Mouse (Mus musculus) adrenal gland, postnatal 36 days (tissue): ENCODE measurements around the gene Lifr. TPM values are rescaled to one million over a fixed set of nuclear protein-coding genes. Genes with fewer than 3 reads are reported as not detected.

Experiments used
- DNase-seq, 2 experiments: peaks; one replicate each; pipeline ENCODE4 v3.0.0; 2021; ENCODE audit warnings: mixed read lengths in 1 of 2
- total RNA-seq, 2 experiments: library from RNA; stranded (reverse); gene quantifications; 2 replicates each; pipeline ENCODE4 v1.2.3; 2021

The Lifr gene
- total RNA-seq, 2 experiments from 2014 or later = 35.8 to 59.6 TPM

DNA sequence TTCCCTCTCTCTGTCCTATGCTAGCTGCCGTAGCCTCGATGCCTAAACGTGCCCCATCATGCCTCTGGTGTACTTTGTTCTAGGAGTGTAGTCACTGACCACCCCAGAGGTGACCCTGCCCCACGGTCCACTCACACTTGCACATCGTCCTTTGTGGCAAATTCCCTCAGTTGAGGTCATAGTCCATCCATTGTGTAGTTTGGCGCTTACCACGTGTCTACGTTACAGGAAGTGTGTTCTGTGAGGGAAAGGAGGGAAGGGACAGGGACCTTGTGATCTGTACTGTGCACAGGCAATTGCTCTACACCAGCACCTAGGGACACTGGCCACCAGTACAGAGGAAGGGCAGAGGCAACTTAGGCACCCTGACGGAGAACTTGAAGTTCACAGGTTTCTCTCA lies 69.5 kb downstream of the Lifr start:
- no peak for DNase-seq

DNA sequence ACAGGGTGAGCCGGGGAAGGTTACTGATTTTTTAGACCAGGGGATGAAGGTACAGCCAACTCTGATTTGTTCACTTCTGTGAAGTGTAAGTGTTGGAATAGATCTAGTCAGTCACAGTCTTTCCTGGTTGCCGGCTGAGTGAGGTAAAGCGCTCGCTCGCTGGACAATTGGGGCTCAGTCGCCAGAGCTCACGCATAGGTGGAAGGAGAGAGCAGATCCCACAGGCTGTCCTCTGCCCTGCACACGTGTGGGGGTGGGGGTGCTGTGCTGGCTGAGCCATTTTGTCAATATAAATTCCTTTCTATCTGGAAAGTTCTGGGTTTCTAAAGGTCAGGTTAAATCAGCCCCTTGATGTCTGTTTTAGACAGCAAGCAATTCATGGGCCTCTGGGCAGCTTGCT lies 69.9 kb downstream of the Lifr start:
- no peak for DNase-seq

DNA sequence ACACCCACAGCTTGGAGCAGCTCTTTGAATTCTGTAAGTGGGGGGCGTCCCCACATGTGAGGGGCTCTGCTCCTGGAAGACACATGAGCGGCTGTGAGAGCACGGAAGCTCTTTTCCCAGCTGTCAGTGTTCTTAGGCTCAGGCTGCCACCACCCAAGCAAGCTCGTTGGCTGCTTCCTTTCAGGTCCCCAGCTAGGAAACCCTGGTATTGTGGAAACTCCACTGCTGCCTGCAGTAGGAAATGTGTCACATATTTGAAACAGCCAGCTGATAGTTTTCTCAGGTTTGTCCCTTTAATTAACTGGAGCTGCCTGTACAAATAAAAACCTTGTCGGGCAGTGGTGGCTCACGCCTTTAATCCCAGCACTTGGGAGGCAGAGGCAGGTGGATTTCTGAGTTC lies 73.4 kb downstream of the Lifr start:
- no peak for DNase-seq

DNA sequence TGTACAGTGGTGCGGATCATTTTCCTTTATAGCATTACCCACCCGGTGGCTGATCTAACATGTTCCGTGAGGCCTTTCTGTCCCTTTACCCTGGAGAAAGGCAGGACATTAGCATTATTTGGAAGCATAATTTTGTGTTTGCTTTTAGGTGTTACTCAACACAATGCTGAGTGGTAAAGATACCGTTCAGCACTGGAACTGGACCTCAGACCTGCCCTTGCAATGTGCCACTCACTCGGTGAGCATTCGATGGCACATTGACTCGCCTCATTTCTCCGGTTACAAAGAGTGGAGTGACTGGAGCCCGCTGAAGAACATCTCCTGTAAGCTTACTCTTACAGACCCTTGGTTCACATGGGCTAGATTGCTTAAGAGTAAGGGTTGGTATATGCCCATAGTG lies 76.3 kb downstream of the Lifr start:
- DNase-seq = no peak

DNA sequence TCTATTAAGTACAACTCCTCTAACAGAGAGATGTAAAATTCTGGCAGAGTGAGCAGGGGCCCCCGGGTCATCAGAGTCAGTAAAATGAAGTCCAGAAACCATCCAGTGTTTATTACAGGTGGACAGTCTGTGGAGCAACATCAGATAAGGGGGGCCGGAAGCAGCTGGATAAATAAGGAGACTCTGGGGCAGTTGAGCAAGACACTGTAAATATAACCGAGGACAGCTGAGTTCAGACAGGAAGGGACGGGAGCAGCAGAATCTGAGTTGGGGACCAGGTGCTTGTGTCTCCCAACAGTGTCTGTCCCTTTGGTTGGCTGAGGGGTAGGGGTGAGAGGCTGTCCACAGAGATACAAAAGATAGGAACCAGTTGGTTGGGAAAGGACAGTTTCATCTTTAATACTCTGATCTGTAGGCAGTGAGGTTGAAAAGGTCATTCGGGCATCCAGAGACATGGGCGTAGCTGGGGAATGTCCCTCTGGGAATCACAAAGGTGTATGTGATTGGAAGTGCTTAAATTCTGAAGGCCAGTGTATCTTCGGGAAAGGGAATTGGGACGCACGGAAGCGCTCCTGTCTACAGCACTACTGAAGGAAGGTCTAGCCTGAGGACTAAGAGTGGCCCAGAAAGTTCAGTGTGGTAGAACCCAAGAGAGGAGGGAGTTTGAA lies 77.0 kb downstream of the Lifr start:
- no peak for DNase-seq

DNA sequence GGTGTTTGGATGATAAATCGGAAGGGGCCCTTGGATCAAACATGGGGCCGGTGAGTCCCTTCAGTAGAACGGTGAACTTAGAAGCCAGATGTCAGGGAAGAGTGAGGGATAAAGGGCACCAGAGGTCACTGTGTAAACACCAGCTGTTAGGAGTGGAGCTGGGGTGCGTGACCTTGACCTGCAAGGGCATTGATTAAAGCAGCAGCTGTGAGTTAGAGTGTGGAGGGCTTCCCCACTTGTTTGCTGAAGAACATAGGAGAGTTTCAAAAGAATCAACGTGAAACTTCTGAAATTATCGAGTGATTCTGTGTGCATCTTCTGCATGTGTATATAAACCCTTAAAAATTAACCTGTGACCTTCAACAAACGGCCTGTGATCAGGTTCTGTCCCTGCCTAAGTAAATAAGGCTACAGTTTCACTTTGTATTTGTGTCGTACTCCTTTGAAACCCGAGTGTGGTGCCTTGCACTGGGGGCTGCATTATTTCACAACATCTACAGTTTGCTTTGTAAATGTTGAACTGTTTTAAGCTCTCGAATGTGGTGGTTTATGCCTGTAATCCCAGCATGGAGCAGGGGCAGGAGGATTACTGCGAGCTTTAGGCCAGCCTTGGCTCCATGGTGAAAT lies 77.6 kb downstream of the Lifr start:
- no peak for DNase-seq

DNA sequence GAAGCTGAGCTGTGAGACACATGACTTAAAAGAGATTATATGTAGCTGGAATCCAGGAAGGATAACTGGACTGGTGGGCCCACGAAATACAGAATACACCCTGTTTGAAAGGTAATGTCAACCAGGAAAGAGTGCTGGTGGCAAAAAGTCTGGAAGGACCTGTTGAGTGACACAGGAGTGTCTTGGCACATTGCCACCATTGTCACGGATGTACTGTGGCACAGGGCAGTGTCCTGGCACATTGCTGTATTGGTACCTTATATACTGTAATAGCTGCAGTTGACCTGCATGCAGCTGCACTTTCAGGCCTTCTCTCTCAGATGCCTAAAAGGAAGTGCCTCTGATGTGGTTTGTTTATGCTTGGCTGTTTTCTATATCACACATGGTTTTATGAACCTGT lies 82.5 kb downstream of the Lifr start:
- DNase-seq = no peak

DNA sequence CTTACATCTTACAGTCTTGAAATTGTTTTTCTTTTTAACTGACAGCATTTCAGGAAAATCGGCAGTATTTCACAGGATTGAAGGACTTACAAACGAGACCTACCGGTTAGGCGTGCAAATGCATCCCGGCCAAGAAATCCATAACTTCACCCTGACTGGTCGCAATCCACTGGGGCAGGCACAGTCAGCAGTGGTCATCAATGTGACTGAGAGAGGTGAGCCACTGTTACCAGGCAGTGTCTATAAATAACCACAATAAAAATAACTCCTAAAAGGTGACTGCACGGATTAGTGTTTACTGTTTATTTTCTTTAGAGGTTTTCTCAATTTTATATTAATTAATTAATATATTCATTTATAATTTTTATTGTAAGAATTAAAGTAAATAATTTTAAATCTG lies 82.9 kb downstream of the Lifr start:
- DNase-seq = no peak

DNA sequence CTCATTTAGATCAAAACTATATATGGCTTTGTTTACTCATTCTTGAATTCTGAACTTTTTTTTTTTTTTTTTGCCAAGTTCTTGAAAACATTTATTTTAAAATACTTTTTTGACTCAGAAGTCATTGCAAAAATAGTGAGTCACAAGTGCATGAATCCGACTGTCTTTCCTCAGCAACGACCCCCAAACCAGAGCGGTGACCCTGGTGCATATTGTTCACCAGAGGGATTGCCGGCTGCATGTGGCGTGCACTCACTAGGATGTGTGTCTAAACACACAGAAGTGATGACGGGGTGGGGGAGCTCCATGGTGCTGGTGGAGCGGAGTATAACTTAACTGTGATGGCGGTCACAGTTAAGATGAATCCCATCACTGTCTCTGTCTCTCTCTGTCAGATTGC lies 83.4 kb downstream of the Lifr start:
- DNase-seq = no peak

DNA sequence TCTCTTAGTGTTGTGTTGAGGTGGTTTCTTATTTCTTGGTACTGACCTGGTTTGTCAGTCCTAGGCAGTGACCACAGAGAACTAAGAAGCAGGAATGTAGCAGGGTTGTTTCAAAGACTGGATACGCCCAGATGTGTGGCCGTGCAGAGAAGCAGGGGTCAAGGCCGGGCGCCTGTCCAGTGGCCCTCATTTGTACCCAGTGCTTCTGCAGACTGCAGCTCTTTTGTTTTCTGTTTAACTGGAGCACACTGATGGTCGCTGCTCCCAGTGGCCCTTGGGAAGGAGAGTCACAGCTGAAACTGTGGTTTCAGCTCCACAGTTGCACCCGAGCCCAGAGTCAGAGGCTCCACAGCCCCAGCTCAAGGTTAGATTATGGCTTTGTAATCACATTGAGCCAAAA lies 90.2 kb downstream of the Lifr start:
- peak; percentile 34 to 41 for DNase-seq

DNA sequence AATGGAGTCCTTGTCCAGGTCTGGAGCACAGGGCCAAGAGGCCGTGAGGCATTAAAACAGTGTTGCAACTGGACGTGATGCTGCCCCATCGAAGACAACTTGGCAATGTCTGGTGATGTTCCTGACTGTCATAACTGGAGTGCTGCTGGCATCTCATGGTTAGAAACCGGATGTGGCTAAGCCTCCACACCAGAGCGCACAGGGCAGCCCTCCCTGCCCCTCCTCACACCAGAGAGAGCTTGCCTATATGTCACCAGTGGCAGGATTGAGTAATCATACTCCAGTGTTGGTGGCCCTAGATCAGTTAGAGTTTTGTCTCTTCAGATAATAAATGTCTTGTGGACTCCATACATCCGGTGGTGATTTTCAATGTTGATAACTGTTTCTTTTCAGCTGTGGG lies 97.3 kb downstream of the Lifr start:
- DNase-seq = no peak

DNA sequence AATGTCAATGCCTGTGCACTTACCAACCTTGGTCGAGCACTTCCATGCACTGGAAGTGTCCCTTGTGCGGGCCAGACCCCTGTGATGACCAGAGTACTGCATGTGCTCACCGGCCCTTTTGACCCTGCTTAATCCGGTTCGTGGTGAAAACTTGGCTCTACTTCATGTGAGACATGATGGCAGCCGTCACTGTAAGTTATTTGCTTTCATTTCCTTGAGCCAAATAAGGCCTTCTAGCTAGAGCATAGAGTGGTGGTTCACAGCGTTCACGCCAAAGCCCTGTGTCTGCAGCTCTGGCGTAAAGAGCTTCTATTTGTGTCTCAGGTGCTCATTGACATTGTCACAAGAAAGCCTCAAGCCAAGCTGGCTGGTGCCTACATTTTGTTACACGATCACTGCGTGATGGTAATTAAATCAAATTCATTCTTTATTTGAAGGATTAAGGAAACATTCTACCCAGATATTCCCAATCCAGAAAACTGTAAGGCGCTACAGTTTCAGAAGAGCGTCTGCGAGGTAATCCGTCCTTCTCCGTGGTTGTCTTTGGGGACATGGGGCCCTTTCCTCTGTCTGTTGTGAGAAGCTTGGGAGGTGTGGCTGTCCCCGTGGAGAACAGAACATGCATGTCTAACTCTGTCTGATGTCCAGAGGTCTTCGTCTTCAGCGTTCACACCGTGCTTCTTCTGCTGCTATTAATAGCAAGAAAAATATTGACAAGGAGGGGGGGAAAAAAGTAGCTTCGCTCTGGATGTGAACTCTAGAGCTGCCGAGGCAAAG lies 99.5 kb downstream of the Lifr start:
- no peak for DNase-seq

DNA sequence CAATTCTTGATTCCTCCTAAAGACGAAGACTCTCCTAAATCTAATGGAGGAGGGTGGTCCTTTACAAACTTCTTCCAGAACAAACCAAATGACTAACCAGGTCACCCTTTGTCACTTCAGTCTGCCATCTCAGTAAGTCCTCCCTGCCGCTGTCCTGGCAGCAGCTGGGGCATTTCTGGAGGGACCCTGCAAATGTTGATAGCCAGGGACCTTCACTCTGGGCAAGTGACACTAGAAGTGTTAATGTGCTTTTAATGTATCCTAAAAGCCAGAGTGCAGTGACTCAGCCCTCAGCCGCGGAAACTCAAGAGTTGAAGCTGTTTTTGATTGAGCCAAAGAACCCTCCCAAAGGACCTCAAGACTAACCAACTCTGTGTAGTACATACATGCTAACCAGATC lies 100.7 kb downstream of the Lifr start:
- no peak for DNase-seq

DNA sequence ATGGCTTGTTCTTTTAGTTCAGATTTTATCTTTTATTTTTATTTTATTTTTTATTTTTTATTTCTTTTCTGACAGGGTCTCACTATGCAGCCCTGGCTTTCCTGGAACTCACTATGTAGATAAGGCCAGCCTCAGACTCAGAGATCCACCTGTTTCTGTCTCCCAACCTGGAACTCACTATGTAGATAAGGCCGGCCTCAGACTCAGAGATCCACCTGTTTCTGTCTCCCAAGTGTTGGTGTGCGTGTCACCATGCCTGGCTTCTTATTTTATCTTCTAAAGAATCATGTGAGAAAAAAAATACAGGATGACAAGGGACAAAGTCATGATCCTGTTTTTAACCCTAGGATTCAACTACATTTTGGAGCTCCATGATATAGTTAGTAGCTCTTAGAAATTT lies 102.2 kb downstream of the Lifr start:
- DNase-seq = no peak

DNA sequence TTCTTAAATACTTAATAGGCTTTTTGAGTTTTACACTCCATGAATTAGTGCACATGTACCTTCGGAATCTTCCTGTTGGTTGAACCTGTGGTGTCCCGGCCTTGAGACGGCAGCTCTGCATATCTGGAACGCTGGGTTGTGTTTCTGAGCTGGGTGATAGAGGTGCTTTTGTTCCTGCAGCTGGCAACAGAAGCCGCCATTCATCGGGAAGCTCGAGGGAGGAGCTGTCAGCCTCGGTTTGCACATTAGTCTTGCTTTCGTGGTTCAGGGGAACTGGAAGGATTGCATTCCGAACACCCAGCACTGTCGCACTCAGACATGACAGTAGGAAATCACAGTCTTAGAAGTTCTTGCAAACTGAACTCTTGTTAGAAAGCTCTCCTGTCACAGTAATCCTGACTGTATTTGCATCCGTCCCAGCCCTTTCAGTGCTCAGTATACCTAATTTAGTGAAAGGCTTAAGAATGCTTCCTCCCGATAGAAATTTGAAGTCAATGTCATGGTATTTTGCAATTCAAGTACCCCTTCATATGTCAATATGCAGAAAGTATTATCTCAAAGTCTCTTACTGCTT lies 103.8 kb downstream of the Lifr start:
- DNase-seq = no peak

DNA sequence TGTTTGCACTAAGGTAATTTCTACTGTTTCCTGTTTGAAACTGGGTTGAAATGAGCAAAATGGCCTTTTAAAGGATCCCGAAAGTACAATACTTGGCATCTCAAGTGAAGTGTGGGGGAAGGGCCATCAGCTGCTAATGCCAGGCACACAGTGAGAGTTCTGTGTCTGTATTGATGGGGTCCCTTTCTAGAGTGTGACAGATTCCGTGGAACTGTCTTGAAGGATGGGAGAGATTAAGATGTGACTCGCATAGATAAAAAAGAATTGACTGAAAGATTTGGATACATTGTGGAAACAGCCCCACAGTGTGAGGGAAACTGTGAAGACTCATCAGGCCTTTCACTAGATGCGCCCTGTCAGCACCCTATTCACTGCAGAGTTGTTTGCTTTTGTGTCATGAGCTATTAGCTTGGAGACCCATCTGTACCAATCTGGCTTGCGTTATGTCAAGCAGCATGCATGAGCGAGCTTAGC lies 104.4 kb downstream of the Lifr start:
- DNase-seq = no peak

DNA sequence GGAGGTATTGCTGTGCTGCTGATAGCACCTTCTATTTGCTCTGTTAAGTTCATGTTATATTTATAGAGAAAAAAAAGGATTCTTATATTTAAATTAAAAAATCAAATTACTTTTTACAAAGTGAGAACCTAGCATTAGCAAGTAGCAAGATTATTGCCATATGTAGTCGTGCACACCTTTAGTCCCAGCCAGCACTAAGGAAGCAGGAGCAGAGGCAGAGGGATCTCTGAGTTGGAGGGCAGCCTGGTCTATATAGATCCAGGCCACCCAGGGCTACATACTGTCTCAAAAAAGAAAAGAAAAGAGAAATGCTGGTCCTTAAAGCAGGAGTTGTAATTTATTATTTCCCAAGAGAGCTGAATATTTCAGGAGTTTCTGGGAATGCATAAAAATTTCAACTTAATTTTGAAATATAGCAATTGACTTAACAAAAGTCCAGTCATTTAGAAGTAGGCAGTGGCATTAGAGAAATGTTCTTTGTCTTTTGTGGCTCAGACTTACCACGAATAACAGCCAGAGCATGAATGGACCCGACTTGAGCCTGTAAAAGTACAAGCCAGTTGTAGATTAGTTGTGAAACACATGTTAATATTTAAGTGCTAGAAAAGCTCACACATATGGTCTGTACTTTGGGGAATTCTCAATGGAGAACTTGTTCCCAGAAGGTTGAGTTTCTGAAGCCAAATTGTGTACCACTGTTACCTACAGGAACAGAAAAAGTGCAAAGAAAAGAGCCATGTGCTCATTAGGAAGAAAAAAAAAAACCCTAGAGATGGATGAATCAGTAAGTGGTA lies 107.4 kb downstream of the Lifr start:
- no peak for DNase-seq

DNA sequence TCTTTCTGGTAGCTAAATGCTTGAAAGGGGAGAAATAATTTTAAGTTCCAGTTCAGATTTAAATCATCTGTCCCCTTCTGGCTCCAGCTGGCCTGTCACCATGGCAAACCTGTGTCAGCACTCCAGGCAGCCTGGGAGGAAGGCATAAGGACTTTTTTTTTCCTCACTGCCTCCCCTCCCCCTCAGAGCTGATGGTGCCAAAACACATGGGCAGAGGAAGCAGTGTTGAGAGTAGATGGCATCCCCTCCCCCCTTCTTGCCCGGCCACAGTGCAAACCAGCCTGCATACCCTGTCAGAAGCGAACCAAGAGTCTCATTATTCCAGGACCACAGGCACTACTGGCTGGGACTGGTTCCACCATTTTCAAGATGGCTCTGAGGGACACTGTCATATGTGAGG lies 108.4 kb downstream of the Lifr start:
- DNase-seq = no peak

DNA sequence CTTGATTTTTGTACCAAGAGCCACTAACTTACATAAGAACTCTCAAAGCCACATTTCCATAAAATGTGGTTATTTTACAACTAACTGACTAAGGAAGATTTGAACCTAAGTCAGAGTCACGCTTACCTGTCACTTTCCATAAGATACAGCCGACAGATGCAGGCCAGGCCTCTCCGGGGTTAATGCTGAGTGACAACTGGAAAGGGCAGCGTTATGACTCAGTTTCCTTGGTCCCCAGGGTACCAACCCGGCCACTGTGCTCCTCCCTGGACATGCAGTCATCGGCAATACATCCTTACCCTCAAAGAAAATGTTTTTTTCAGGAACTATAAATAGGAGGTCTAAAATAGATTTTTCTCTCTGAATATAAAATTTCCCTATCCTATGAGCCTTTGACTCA lies 109.9 kb downstream of the Lifr start:
- DNase-seq = no peak

DNA sequence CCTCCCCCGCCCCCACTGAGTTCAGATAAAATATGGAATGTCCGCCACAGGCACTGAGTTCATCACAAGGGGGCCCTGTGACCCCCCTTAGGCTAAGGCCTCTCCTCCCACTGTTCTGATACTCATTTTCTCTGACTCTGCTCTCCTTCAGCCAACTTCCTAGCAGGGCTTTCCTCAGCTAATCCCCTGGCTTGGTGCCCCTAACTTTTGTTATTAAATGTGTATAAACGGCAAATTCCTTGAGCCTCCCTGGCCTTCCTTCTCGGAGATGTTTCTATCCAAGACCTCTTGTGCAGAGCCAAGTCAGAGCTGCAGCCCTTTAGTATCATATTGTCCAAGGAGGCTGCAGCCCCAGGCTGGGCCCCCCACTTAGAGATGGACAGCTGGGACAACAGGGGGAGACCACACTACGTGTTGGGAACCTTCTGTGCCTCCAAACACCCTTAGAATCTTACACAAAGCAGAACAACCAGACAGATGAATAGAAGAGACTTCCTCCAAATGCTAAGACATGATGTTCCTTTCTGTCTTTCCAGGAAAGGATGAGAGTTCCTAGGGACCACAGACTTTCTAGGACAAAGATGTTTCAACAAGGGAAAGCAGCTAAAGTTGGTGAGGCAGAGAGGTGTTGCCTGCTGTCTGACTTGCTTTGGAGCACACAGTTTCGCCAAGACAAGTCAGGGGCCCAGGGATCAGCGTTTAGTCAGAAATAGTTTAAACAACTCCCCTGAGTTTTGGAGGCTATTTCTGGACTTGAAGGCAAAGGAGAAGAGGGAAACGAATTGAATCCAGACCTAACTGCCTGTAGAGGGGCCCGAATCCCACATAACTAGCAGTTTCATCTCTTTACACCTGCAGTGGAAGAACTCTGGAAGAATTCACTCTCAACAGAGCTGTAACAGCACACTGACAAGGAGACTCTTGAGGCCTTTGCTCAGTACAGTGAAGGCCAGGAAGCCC lies 111.3 kb downstream of the Lifr start:
- no peak for DNase-seq

DNA sequence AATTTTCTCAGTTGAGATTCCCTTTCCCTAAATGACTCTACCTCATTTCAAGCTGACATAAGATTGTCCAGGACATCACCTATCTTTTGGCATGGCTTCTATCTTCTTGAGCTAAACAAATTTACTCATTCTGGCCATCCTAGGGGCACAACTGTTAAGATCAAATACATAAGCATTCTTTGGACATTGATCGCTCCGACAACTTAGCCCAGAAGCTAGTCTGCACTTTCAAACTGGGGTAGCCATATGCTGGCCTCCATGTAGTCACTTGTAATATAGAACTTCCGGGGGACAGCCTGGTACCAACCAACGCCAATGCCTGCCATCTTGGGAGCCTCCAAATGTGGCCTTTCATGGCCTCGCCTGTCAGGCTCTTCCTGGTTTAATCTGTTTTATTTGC lies 112.6 kb downstream of the Lifr start:
- DNase-seq = no peak
